Mouse (Mus musculus) ES-E14 (cell line): ENCODE results near the gene Arrb2.
A peak's percentile ranks its signal among the peaks of the same experiment; 100 is the strongest.

Source experiments
- CHD2 ChIP-seq: IDR thresholded peaks from 2 replicates; pipeline ENCODE4 v1.6.1; 2014; ENCODE audit warnings: mild to moderate bottlenecking, low read depth, low read length, inconsistent platforms
- MAFK ChIP-seq: IDR thresholded peaks from 2 replicates; pipeline ENCODE4 v1.6.1; 2014; ENCODE audit warnings: mild to moderate bottlenecking, low read depth, low read length, inconsistent platforms; ENCODE audit not compliant: insufficient read depth
- ZC3H11A ChIP-seq: IDR thresholded peaks from 2 replicates; pipeline ENCODE4 v1.6.1; 2012; ENCODE audit warnings: low read depth, mild to moderate bottlenecking, inconsistent platforms, low read length, borderline replicate concordance
- ZNF384 ChIP-seq: IDR thresholded peaks from 2 replicates; pipeline ENCODE4 v1.6.1; 2012; ENCODE audit warnings: low read depth, low read length, inconsistent platforms

DNA sequence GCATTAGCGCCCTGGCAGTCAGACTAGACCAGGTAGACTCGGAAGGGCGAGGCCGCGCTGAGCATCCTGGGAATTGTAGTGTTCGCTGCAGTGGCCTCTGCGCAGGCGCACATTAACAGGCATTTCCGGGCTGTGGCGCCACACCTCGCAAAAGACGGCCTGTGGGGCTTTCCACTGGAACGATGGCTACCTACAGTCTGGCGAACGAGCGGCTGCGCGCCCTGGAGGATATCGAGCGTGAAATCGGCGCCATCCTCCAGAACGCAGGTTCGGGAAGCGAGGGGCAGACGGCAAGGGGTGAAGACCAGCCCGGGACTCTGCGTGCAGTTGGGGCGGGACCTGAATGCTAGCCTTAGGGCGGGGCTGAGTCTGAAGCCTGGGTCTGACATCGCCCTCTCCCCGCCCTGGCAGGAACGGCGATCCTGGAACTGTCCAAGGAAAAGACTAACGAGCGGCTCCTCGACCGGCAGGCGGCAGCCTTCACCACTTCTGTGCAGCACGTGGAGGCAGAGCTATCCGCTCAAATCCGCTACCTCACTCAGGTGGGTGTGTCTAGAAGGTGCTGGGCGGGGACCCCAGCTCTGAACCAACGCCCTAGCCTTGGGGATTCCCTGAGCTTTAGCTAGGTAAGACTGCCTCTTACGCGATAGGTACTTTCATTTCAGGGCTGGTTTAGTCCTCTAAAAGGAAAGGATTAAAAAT is 19.5 kb downstream of the Arrb2 start, which contains the start of gene Med11:
- peak; percentile 49; the same call in 1 of the 2 replicates for TF ChIP-seq ZC3H11A
- no peak for TF ChIP-seq ZNF384
- TF ChIP-seq CHD2 = no peak
- no peak for TF ChIP-seq MAFK
